Mouse (Mus musculus) liver, adult 2 months (tissue): Measurements from ENCODE around the gene Acsl1.

Experiments
- CTCF ChIP-seq: fragments of 200-500 bp; IDR thresholded peaks from 2 replicates; pipeline ENCODE4 v1.5.1; 2011; ENCODE audit warnings: low read depth, low read length, control low read depth
- POLR2A ChIP-seq: fragments of 200-500 bp; IDR thresholded peaks from 2 replicates; pipeline ENCODE4 v1.6.1; 2011; ENCODE audit warnings: low read length, control low read depth; ENCODE audit not compliant: insufficient read depth; ENCODE audit errors: extremely low read depth

DNA sequence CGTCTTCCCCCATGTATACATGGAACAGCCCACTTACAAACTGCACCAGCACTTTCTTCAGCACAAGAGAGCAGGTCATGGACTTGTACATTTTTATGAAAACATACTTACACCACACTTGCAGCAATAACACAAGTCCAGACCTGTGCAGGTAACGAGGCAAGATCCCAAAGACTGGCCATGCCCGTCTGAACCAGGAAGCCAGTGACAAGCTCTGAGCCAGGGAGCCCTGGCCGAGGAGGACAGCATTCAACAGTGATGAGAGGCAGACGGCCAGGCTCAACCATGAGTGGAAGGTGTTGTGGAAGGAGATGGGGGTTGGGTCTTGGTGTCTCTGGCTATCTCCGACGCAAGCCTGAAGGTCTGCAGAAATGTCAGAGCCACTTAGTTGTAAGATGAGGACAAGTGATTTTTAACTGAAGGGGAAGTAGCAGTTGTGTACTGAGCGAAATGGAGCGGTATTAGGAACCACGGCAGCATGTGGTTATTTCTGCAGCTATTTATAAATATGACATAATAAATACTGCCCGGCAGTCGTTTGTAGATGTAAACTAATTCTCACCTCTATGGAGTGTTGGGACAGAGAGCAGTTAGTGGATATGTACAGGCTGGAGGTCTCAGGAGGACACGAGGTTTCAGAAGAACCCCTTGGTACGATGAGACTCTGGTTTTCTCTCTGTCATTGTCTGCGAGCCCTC is 26.6 kb downstream of the Acsl1 start:
- no peak for TF ChIP-seq CTCF
- no peak for TF ChIP-seq POLR2A
